Mouse (Mus musculus): ENCODE data around the gene Dnase2a. TPM values are rescaled to one million over a fixed set of nuclear protein-coding genes. Genes with fewer than 3 reads are reported as not detected.
"Not testable (repeated sequence)": the region's sequence is repeated elsewhere in the genome, so short reads cannot be mapped to it uniquely, and the experiment has no call there.

Gene Dnase2a
- polyA plus RNA-seq, 1 experiment from 2014 or later: 10.2 TPM

GRCm38 (mm10) chr8:84907037-84907436 lies 1.3 kb upstream of the Dnase2a start:
- Histone ChIP-seq H3K9ac (replicated peaks; ENCODE audit: low read length) (no peak overlapping the region), H3K9me3 (ENCODE audit: low read length) (no peaks in the 10 kb centered on the region), H3K4me2 (replicated peaks; ENCODE audit: low read depth, low read length) (no peak overlapping the region), H3K27me3 (ENCODE audit: insufficient read depth, low read length) (peaks cover 14% of the 10 kb centered on the region), H3K36me3 (ENCODE audit: insufficient read depth, low read length) (no peaks in the 10 kb centered on the region), H3K27ac (ENCODE audit: low read length) (no peak overlapping the region), H3K4me1 (ENCODE audit: insufficient read depth, low read length) (peaks cover 11% of the 10 kb centered on the region), H3K4me3 (ENCODE audit: low read length) (no peak overlapping the region)
- 87% methylated on average over 9 of the region's 9 CpGs for WGBS
- no peak for ATAC-seq (ENCODE audit: low FRiP score, low TSS enrichment)

- H3K27ac ChIP-seq (ENCODE audit: low read length): no peak overlapping the region
- H3K4me1 ChIP-seq (ENCODE audit: insufficient read depth, low read length): peaks cover 10% of the 10 kb centered on the region
- H3K27me3 ChIP-seq (ENCODE audit: insufficient read depth, low read length): peaks cover 19% of the 10 kb centered on the region
- no peak overlapping the region; the same call in 1 of the 2 replicates for H3K4me2 ChIP-seq (replicated peaks; ENCODE audit: low read depth, low read length)
- H3K36me3 ChIP-seq (ENCODE audit: insufficient read depth, low read length): no peaks in the 10 kb centered on the region
- H3K4me3 ChIP-seq (ENCODE audit: low read length): no peak overlapping the region
- no peak for ATAC-seq (ENCODE audit: low FRiP score, low TSS enrichment)
- WGBS: 56% methylated on average over 8 of the region's 8 CpGs
- no peaks in the 10 kb centered on the region for H3K9me3 ChIP-seq (ENCODE audit: low read length)
- no peak overlapping the region for H3K9ac ChIP-seq (replicated peaks; ENCODE audit: low read length)
These were observed 867 bp upstream of the Dnase2a start for GRCm38 (mm10) chr8:84907493-84907892.

GRCm38 (mm10) chr8:84907979-84908378 lies 381 bp upstream of the Dnase2a start:
- Histone ChIP-seq H3K4me2 (replicated peaks; ENCODE audit: low read depth, low read length) (peak overlapping the region; percentile 93), H3K27me3 (ENCODE audit: insufficient read depth, low read length) (peaks cover 24% of the 10 kb centered on the region), H3K9ac (replicated peaks; ENCODE audit: low read length) (peak overlapping the region; percentile 32), H3K4me3 (ENCODE audit: low read length) (peak overlapping the region; percentile 57), H3K4me1 (ENCODE audit: insufficient read depth, low read length) (peaks cover 14% of the 10 kb centered on the region)
- ATAC-seq (ENCODE audit: low FRiP score, low TSS enrichment); H3K9me3 ChIP-seq (ENCODE audit: low read length); H3K27ac ChIP-seq (ENCODE audit: low read length); H3K36me3 ChIP-seq (ENCODE audit: insufficient read depth, low read length): not testable (repeated sequence)
- 26% methylated on average over 7 of the region's 7 CpGs for WGBS

GRCm38 (mm10) chr8:84909162-84909767 lies 905 bp downstream of the Dnase2a start:
- WGBS: 52% methylated on average over 20 of the region's 20 CpGs
- Histone ChIP-seq H3K9me3 (ENCODE audit: low read length) (no peaks in the 10 kb centered on the region), H3K4me1 (ENCODE audit: insufficient read depth, low read length) (peaks cover 11% of the 10 kb centered on the region), H3K4me2 (replicated peaks; ENCODE audit: low read depth, low read length) (peak overlapping the region; percentile 93), H3K27me3 (ENCODE audit: insufficient read depth, low read length) (peaks cover 33% of the 10 kb centered on the region), H3K4me3 (ENCODE audit: low read length) (peak overlapping the region; percentile 57), H3K36me3 (ENCODE audit: insufficient read depth, low read length) (no peaks in the 10 kb centered on the region), H3K9ac (replicated peaks; ENCODE audit: low read length) (peak overlapping the region; percentile 75), H3K27ac (ENCODE audit: low read length) (no peak overlapping the region)
- ATAC-seq (ENCODE audit: low FRiP score, low TSS enrichment): no peak

GRCm38 (mm10) chr8:84909949-84910348 lies 1.6 kb downstream of the Dnase2a start:
- Histone ChIP-seq H3K4me2 (replicated peaks; ENCODE audit: low read depth, low read length) (no peak overlapping the region), H3K4me1 (ENCODE audit: insufficient read depth, low read length) (peaks cover 11% of the 10 kb centered on the region), H3K4me3 (ENCODE audit: low read length) (no peak overlapping the region), H3K36me3 (ENCODE audit: insufficient read depth, low read length) (no peaks in the 10 kb centered on the region), H3K27ac (ENCODE audit: low read length) (no peak overlapping the region), H3K9me3 (ENCODE audit: low read length) (no peaks in the 10 kb centered on the region), H3K9ac (replicated peaks; ENCODE audit: low read length) (no peak overlapping the region), H3K27me3 (ENCODE audit: insufficient read depth, low read length) (peaks cover 33% of the 10 kb centered on the region)
- 60% methylated on average over 5 of the region's 5 CpGs for WGBS
- no peak for ATAC-seq (ENCODE audit: low FRiP score, low TSS enrichment)

GRCm38 (mm10) chr8:84910551-84910950 lies 2.2 kb downstream of the Dnase2a start:
- ATAC-seq (ENCODE audit: low FRiP score, low TSS enrichment): no peak
- 81% methylated on average over 6 of the region's 6 CpGs for WGBS
- Histone ChIP-seq H3K4me3 (ENCODE audit: low read length) (no peak overlapping the region), H3K4me2 (replicated peaks; ENCODE audit: low read depth, low read length) (no peak overlapping the region), H3K27ac (ENCODE audit: low read length) (no peak overlapping the region), H3K9ac (replicated peaks; ENCODE audit: low read length) (0 out of 2 replicates have a peak overlapping the region, but pooled peaks have one; percentile 15), H3K27me3 (ENCODE audit: insufficient read depth, low read length) (peaks cover 33% of the 10 kb centered on the region), H3K4me1 (ENCODE audit: insufficient read depth, low read length) (peaks cover 11% of the 10 kb centered on the region), H3K9me3 (ENCODE audit: low read length) (no peaks in the 10 kb centered on the region), H3K36me3 (ENCODE audit: insufficient read depth, low read length) (no peaks in the 10 kb centered on the region)

GRCm38 (mm10) chr8:84911854-84912253 lies 3.5 kb downstream of the Dnase2a start:
- Histone ChIP-seq H3K9ac (replicated peaks; ENCODE audit: low read length) (no peak overlapping the region), H3K27ac (ENCODE audit: low read length) (no peak overlapping the region), H3K36me3 (ENCODE audit: insufficient read depth, low read length) (no peaks in the 10 kb centered on the region), H3K4me1 (ENCODE audit: insufficient read depth, low read length) (peaks cover 11% of the 10 kb centered on the region), H3K9me3 (ENCODE audit: low read length) (0 out of 2 replicates have a peak, but pooled peaks cover 2% of the 10 kb centered on the region), H3K27me3 (ENCODE audit: insufficient read depth, low read length) (peaks cover 36% of the 10 kb centered on the region), H3K4me3 (ENCODE audit: low read length) (no peak overlapping the region), H3K4me2 (replicated peaks; ENCODE audit: low read depth, low read length) (no peak overlapping the region)
- no peak for ATAC-seq (ENCODE audit: low FRiP score, low TSS enrichment)
- WGBS: 81% methylated on average over 9 of the region's 9 CpGs

- Histone ChIP-seq H3K4me2 (replicated peaks; ENCODE audit: low read depth, low read length) (peak overlapping the region; percentile 80), H3K9ac (replicated peaks; ENCODE audit: low read length) (peak overlapping the region; percentile 52), H3K27ac (ENCODE audit: low read length) (no peak overlapping the region), H3K36me3 (ENCODE audit: insufficient read depth, low read length) (no peaks in the 10 kb centered on the region), H3K4me3 (ENCODE audit: low read length) (peak overlapping the region; percentile 48), H3K4me1 (ENCODE audit: insufficient read depth, low read length) (peaks cover 11% of the 10 kb centered on the region), H3K27me3 (ENCODE audit: insufficient read depth, low read length) (peaks cover 36% of the 10 kb centered on the region), H3K9me3 (ENCODE audit: low read length) (0 out of 2 replicates have a peak, but pooled peaks cover 2% of the 10 kb centered on the region)
- no peak for ATAC-seq (ENCODE audit: low FRiP score, low TSS enrichment)
- 20% methylated on average over 27 of the region's 27 CpGs for WGBS
These were observed 4.0 kb downstream of the Dnase2a start for GRCm38 (mm10) chr8:84912391-84912790.

- peaks cover 11% of the 10 kb centered on the region for H3K4me1 ChIP-seq (ENCODE audit: insufficient read depth, low read length)
- ATAC-seq (ENCODE audit: low FRiP score, low TSS enrichment): peak; percentile 57
- no peaks in the 10 kb centered on the region for H3K36me3 ChIP-seq (ENCODE audit: insufficient read depth, low read length)
- peak overlapping the region; percentile 48 for H3K4me3 ChIP-seq (ENCODE audit: low read length)
- 0 out of 2 replicates have a peak, but pooled peaks cover 2% of the 10 kb centered on the region for H3K9me3 ChIP-seq (ENCODE audit: low read length)
- H3K4me2 ChIP-seq (replicated peaks; ENCODE audit: low read depth, low read length): peak overlapping the region; percentile 80
- H3K27ac ChIP-seq (ENCODE audit: low read length): no peak overlapping the region
- under 1% methylated on average over 55 of the region's 55 CpGs for WGBS
- H3K9ac ChIP-seq (replicated peaks; ENCODE audit: low read length): peak overlapping the region; percentile 52
- peaks cover 40% of the 10 kb centered on the region for H3K27me3 ChIP-seq (ENCODE audit: insufficient read depth, low read length)
These were observed 4.6 kb downstream of the Dnase2a start for GRCm38 (mm10) chr8:84912895-84913501.

- 0 out of 2 replicates have a peak, but pooled peaks cover 2% of the 10 kb centered on the region for H3K9me3 ChIP-seq (ENCODE audit: low read length)
- peaks cover 11% of the 10 kb centered on the region for H3K4me1 ChIP-seq (ENCODE audit: insufficient read depth, low read length)
- no peaks in the 10 kb centered on the region for H3K36me3 ChIP-seq (ENCODE audit: insufficient read depth, low read length)
- H3K4me2 ChIP-seq (replicated peaks; ENCODE audit: low read depth, low read length): peak overlapping the region; percentile 80
- H3K9ac ChIP-seq (replicated peaks; ENCODE audit: low read length): peak overlapping the region; percentile 52
- 14% methylated on average over 9 of the region's 9 CpGs for WGBS
- H3K4me3 ChIP-seq (ENCODE audit: low read length): peak overlapping the region; percentile 48
- H3K27me3 ChIP-seq (ENCODE audit: insufficient read depth, low read length): peaks cover 45% of the 10 kb centered on the region
- no peak for ATAC-seq (ENCODE audit: low FRiP score, low TSS enrichment)
- H3K27ac ChIP-seq (ENCODE audit: low read length): no peak overlapping the region
These were observed 5.1 kb downstream of the Dnase2a start for GRCm38 (mm10) chr8:84913502-84913900.
